Mouse (Mus musculus) spleen, adult 2 months (tissue): ENCODE data around the gene Nos1ap.

Experiments used
- CTCF ChIP-seq: fragments of 200-500 bp; IDR thresholded peaks from 2 replicates; pipeline ENCODE4 v1.5.1; 2011; ENCODE audit warnings: mild to moderate bottlenecking, inconsistent platforms; ENCODE audit not compliant: insufficient read depth, insufficient read length, insufficient replicate concordance; ENCODE audit errors: extremely low read depth
- POLR2A ChIP-seq: fragments of 200-500 bp; IDR thresholded peaks from 2 replicates; pipeline ENCODE4 v1.6.1; 2011; ENCODE audit warnings: low read depth, low read length, inconsistent platforms

DNA sequence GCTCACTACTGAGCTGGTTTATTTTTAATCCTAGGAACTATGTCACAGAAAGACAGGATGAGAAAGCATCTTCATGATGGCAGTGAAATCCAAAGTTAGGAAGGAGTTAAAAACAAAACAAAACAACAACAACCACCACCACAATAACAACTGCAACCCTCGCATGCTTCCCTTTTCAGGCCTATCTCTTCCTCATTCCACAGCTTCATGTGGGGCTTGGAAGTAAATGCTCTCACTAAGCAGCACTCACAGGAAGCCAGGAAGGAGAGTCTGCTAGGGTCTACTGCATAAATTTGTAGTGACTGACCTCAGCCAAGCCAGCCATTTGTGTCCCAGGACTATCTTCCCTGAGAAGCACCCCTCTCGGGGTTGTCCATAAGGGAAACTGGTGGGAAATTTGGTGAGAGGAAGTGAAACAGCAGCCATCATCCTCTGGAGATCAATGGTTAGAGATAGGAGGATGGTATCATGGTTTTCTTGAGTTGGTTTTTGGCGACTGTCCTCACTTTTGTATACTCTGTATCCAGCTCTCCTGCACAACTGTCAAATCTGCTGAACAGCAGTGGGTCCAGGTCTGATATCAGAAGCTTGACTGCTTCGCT, 218.4 kb downstream of the Nos1ap start:
- TF ChIP-seq POLR2A (no peak), CTCF (no peak)
